ENCODE assay signal across 13 mouse cellular contexts in genomic region chr2:145830417-145830816, GRCm38 (mm10).
"Had no signal": no experiment of that assay in that cellular context is flagged by ENCODE, and none has a peak within 500 bp of the region (broad histone marks: within the 10 kb centered on the region; RNA-seq: fewer than 3 reads in every experiment).

No protein-coding gene starts in this region.

- DNase-seq: kidney, adult 11 months; layer of hippocampus, adult 9-11 months; left cerebral cortex, postnatal 4 days; liver, embryonic 13.5 days; lung, adult 18-20 months; lung, postnatal 4 days; right cerebral cortex, postnatal 4 days; spleen, adult 18-20 months; thymus, postnatal 36 days had no signal

- H3K27me3 ChIP-seq: kidney, embryonic 15.5 days; limb, embryonic 15.5 days; liver, embryonic 13.5 days; midbrain, embryonic 13.5 days had no signal

- H3K9ac ChIP-seq: kidney, embryonic 15.5 days; limb, embryonic 15.5 days; liver, embryonic 13.5 days; midbrain, embryonic 13.5 days had no signal

- H3K4me2 ChIP-seq: kidney, embryonic 15.5 days; limb, embryonic 15.5 days; liver, embryonic 13.5 days; midbrain, embryonic 13.5 days had no signal

- H3K27ac ChIP-seq: kidney, embryonic 15.5 days; limb, embryonic 15.5 days; liver, embryonic 13.5 days; midbrain, embryonic 13.5 days had no signal

- H3K36me3 ChIP-seq: liver, embryonic 13.5 days; midbrain, embryonic 13.5 days had no signal

- H3K4me3 ChIP-seq: kidney, embryonic 15.5 days; limb, embryonic 15.5 days; liver, embryonic 13.5 days; megakaryocyte, embryonic 14.5 days; midbrain, embryonic 13.5 days had no signal

- H3K9me3 ChIP-seq: kidney, embryonic 15.5 days; limb, embryonic 15.5 days; liver, embryonic 13.5 days; megakaryocyte, embryonic 14.5 days; midbrain, embryonic 13.5 days had no signal

- ATAC-seq: midbrain, embryonic 13.5 days had no signal
